In genomic region chr12:84032854-84033253, GRCm38 (mm10) we compare ENCODE assay signal across 26 mouse cellular contexts. TPM values are rescaled to one million over a fixed set of nuclear protein-coding genes. Genes with fewer than 3 reads are reported as not detected.
"Had no signal": no experiment of that assay in that cellular context is flagged by ENCODE, and none has a peak within 500 bp of the region (broad histone marks: within the 10 kb centered on the region; RNA-seq: fewer than 3 reads in every experiment).

No protein-coding gene starts in this region.

- H3K4me1 ChIP-seq: midbrain, embryonic 12.5 days; neural tube, embryonic 13.5 days; neural tube, embryonic 15.5 days had no signal

- H3K4me2 ChIP-seq: lung, embryonic 14.5 days; midbrain, embryonic 12.5 days; neural tube, embryonic 13.5 days; neural tube, embryonic 15.5 days had no signal

- DNase-seq: lung, embryonic 14.5 days; lung, postnatal 10 days; lung, postnatal 4 days; midbrain, embryonic 14.5 days; retina, postnatal 1 day; right cerebral cortex, adult 18-20 months; right cerebral cortex, postnatal 25 days; right cerebral cortex, postnatal 4 days; spleen, adult 18-20 months; thymus, adult 18-20 months; thymus, postnatal 14 days; thymus, postnatal 36 days had no signal

- H3K27ac ChIP-seq: midbrain, embryonic 10.5 days; midbrain, embryonic 12.5 days; neural tube, embryonic 13.5 days; neural tube, embryonic 15.5 days had no signal

- H3K36me3 ChIP-seq: midbrain, embryonic 10.5 days; midbrain, embryonic 12.5 days; neural tube, embryonic 13.5 days; neural tube, embryonic 15.5 days had no signal

- H3K4me3 ChIP-seq: midbrain, embryonic 10.5 days; midbrain, embryonic 12.5 days; myocyte; neural tube, embryonic 13.5 days; neural tube, embryonic 15.5 days had no signal

- H3K27me3 ChIP-seq: neural tube, embryonic 15.5 days had no signal

- H3K9me3 ChIP-seq: midbrain, embryonic 10.5 days; midbrain, embryonic 12.5 days; neural tube, embryonic 13.5 days; neural tube, embryonic 15.5 days had no signal

- ATAC-seq: midbrain, embryonic 16.5 days had no signal

- H3K9ac ChIP-seq: lung, embryonic 14.5 days; midbrain, embryonic 12.5 days; neural tube, embryonic 13.5 days; neural tube, embryonic 15.5 days had no signal

RNA-seq across cellular contexts. Expression of gene Acot4, which starts 5.3 kb away (rescaled TPM):
- polyA plus RNA-seq: myocyte had no signal

RNA-seq across cellular contexts. Expression of gene Gm49366, which starts 5.9 kb away (rescaled TPM):
- total RNA-seq: megakaryocyte, adult 5-6 weeks; megakaryocyte-erythroid progenitor cell, adult 5-6 weeks had no signal
- polyA plus RNA-seq: lung, embryonic 14.5 days; lung, embryonic 16.5 days; midbrain, embryonic 10.5 days; midbrain, embryonic 12.5 days; midbrain, embryonic 14.5 days; midbrain, embryonic 16.5 days; myocyte; neural tube, embryonic 11.5 days; neural tube, embryonic 13.5 days; neural tube, embryonic 15.5 days; small intestine, adult 2 months; stomach, embryonic 14.5 days; stomach, embryonic 16.5 days; thymus, postnatal 0 days had no signal

RNA-seq across cellular contexts. Expression of gene Acot3, which starts 19.1 kb away (rescaled TPM):
- total RNA-seq: megakaryocyte, adult 5-6 weeks; megakaryocyte-erythroid progenitor cell, adult 5-6 weeks had no signal
- polyA plus RNA-seq: myocyte; small intestine, adult 2 months; thymus, postnatal 0 days had no signal

RNA-seq across cellular contexts. Expression of gene Acot5, which starts 36.3 kb away (rescaled TPM):
- total RNA-seq: megakaryocyte, adult 5-6 weeks; megakaryocyte-erythroid progenitor cell, adult 5-6 weeks had no signal
- polyA plus RNA-seq: lung, embryonic 14.5 days; lung, embryonic 16.5 days; midbrain, embryonic 10.5 days; midbrain, embryonic 12.5 days; midbrain, embryonic 14.5 days; myocyte; neural tube, embryonic 11.5 days; small intestine, adult 2 months; stomach, embryonic 14.5 days; stomach, embryonic 16.5 days had no signal
